Mouse (Mus musculus): ENCODE measurements at regions not wholly inside any gene's neighbourhood (a gene's known extent, or its start where the extent isn't known, plus 50 kb on each side); places are given as distances from the start of the nearest gene placed in this dataset.

GRCm38 (mm10) chr7:135823884-135824750 is 108.0 kb upstream of the Mki67 start:
- DNase-seq, result no peak

- DNase-seq, result peak; percentile 38 to 47
Measured at GRCm38 (mm10) chr7:135829246-135829645, 113.1 kb upstream of the Mki67 start.

GRCm38 (mm10) chr7:135833425-135833824 is 117.3 kb upstream of the Mki67 start:
- DNase-seq, result peak in 1 of 2 experiments; percentile 37

- DNase-seq, result peak; percentile 92 to 93
Measured at GRCm38 (mm10) chr7:135836808-135837733, 120.9 kb upstream of the Mki67 start.

- DNase-seq, result no peak
Measured at GRCm38 (mm10) chr7:135844018-135844417, 127.9 kb upstream of the Mki67 start.

GRCm38 (mm10) chr7:135847304-135847703 is 131.1 kb upstream of the Mki67 start:
- DNase-seq, result no peak

GRCm38 (mm10) chr7:135848170-135848569 is 132.0 kb upstream of the Mki67 start:
- DNase-seq, result no peak

- no peak for DNase-seq
Measured at GRCm38 (mm10) chr7:135848833-135849232, 132.7 kb upstream of the Mki67 start.

- DNase-seq, result peak; percentile 62 to 72
Measured at GRCm38 (mm10) chr7:135853127-135853813, 137.1 kb upstream of the Mki67 start.

GRCm38 (mm10) chr7:135853814-135854324 is 137.7 kb upstream of the Mki67 start:
- no peak for DNase-seq

- DNase-seq, result no peak
Measured at GRCm38 (mm10) chr7:135860288-135860687, 144.1 kb upstream of the Mki67 start.

- no peak for DNase-seq
Measured at GRCm38 (mm10) chr7:135860741-135861408, 144.7 kb upstream of the Mki67 start.

GRCm38 (mm10) chr7:135861409-135861805 is 145.2 kb upstream of the Mki67 start:
- peak in 1 of 2 experiments; percentile 30 for DNase-seq

GRCm38 (mm10) chr7:135863581-135864426 is 147.6 kb upstream of the Mki67 start:
- DNase-seq, result no peak

- DNase-seq, result no peak
Measured at GRCm38 (mm10) chr7:135870981-135871380, 154.8 kb upstream of the Mki67 start.

- peak; percentile 55 to 62 for DNase-seq
Measured at GRCm38 (mm10) chr7:135877091-135877874, 161.1 kb upstream of the Mki67 start.

- DNase-seq, result peak; percentile 49 to 69
Measured at GRCm38 (mm10) chr7:135878750-135879149, 162.6 kb upstream of the Mki67 start.

- no peak for DNase-seq
Measured at GRCm38 (mm10) chr7:135880446-135880845, 164.3 kb upstream of the Mki67 start.

- DNase-seq, result no peak
Measured at GRCm38 (mm10) chr7:135882306-135882705, 166.1 kb upstream of the Mki67 start.

- DNase-seq, result no peak
Measured at GRCm38 (mm10) chr7:135888598-135888997, 172.4 kb upstream of the Mki67 start.
